Mouse (Mus musculus) embryonic fibroblast, embryonic 13.5 days (primary cell): ENCODE results near the gene Rspry1.

ENCODE experiments used
- CTCF ChIP-seq: IDR thresholded peaks from 2 replicates; pipeline ENCODE4 v1.5.1; 2011; ENCODE audit warnings: mild to moderate bottlenecking, control low read depth, low read length, moderate library complexity, borderline replicate concordance; ENCODE audit not compliant: insufficient read depth
- POLR2A ChIP-seq: IDR thresholded peaks from 2 replicates; pipeline ENCODE4 v1.6.1; 2011; ENCODE audit warnings: low read depth, mild to moderate bottlenecking, control low read depth, low read length, moderate library complexity

DNA sequence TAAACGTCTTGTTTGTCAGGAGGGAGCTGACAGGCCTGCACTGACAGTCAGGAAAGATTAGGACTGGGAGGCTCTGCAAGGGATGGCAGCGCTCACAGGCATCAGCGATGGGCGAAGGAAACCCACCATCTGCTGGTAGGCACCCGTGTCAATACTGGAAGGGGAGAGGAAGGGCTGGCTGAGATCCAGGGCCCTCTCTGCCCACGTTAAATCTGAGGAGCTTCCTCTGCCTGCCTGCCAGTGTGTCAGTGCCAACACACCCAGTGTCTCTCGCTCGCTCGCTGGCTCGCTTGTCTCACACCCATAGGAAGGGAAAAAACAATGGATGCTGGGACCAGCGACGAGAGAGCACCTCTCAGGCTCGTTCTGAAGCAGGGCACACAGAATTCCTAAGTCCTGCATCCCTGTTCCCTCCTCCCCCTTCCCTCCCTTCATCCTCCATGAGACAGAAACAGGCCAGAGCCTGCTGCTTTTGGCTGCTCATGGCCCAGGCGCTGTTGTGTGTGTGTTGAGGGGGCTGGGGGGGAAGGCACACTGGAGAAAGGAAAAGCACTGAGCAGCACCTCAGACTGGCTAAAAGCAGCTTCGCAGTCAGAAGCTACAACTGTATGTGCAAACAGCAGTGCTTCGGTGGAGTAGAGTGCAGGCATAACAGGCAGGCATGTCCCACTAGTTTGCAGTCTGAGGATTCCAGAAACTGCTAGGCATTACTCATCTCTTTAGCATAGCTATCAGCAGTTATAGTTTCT lies 27.4 kb upstream of the Rspry1 start:
- TF ChIP-seq CTCF (no peak), POLR2A (no peak)
